Mouse (Mus musculus): ENCODE data around the gene Vps53. TPM values are rescaled to one million over a fixed set of nuclear protein-coding genes. Genes with fewer than 3 reads are reported as not detected.

The Vps53 gene
- polyA plus RNA-seq, 1 experiment: not detected

DNA sequence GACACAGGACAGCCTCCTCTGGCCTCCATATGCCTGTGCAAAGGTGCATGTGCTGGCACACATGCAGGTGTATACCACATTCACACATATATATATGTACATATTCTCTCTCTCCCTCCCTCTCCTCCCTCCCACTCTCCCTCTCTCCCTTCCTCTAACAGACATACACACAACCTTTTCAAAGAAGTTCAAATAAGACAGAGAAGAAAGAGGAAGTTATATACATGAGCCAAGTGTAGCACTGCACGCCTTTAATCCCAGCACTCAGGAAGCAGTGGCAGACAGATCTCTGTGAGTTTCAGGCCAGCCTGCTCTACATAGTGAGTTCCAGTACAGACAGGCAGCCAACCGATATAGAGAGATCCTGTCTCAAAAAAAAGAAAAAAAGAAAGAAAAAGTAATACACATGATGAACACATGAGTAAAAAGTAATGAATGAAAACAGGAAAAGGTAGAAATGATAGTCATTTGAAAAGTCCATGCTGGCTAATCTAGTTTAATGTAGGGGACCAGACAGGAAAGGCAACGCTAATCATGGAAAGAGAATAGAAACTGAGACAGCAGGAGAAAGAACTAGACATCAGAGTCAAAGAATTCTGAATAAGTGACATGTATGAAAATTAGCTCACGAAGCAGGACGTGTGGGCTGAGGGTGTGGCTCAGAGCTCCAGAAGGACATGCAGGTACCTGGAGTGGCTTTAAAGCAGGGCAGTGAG is 26.1 kb downstream of the Vps53 start:
- WGBS: 90% methylated on average over 5 of the region's 5 CpGs

DNA sequence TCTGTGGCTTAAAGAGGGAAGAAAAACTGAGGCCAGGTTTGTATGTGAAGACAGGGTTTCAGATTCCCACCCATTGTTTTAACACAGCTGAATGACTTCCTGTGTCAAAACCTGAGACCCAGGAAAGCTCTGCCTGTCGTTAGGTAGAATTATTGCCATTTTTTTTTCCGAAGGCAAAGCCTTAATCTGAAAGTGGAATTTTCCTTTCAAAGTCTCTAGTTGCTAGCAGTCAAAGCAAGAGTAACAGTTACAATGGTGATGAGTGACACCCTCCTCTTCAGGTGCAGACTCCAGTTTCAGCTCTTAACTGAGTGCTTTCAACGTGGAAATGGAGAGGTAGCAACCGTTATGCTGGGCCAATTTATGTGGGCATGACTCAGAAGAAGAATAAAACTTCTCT is 28.5 kb downstream of the Vps53 start:
- H3K27ac ChIP-seq (ENCODE audit: insufficient read depth, low read depth, low read length): peak overlapping the region; percentile 40; the same call in 1 of the 2 replicates
- WGBS: 53% methylated on average over 4 of the region's 4 CpGs

More for the DNA sequence above, 26.1 kb downstream of the Vps53 start:
- TF ChIP-seq POLR2A (IDR thresholded peaks at IDR 0.05; ENCODE audit: insufficient read depth, low read depth, low read length) (no peak), CTCF (IDR thresholded peaks at IDR 0.05; ENCODE audit: insufficient read depth, low read depth, low read length) (no peak)
- Histone ChIP-seq H3K4me3 (ENCODE audit: insufficient read depth, low read depth, low read length) (no peak overlapping the region), H3K27ac (ENCODE audit: insufficient read depth, low read depth, low read length) (no peak overlapping the region), H3K4me1 (ENCODE audit: control insufficient read depth, insufficient read depth, low read length) (peaks cover 5% of the 10 kb centered on the region)

DNA sequence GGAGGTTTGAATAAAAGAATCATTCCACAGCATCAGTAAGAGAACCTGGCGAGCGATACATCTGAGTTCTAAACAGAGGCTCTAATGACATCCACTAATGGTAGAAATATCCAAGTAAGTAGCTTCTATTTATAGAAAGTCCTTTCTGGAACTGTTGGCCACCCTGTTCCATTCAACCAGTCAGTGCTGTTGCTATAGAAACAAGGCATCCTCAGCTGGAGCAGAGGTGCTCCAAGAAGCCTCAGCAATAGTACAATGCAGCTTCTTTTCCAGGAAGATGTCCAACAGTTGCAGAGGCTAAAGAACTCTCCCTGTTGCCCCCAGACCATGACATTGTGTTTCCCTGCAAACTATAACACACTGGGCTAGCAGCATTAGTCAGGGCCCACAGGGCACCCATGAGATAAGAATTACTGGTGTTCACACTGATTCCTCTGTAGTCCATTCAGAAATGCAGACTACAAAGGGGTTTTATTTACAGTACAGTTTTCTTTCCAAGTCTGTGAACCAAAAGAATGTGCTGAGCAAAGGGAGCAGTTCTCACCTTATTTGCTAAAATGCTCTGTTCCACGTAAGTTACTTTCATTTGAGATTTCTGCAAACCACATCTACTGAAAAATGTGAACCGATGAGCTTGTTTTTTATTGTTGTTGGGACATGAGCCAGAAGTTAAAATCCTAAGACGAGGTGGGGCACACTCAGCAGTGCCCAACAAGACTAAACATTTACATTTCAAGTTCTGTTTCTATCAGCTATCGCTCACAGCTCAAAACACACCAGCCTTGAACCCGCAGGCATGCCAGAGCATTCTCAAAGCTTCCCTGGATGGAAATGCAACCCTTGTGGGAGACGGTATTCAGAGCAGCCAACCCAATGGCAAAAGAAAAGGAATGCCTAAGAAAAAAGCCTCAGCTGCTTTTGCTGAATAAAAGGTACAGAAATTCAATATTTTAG is 31.1 kb downstream of the Vps53 start:
- peaks cover 13% of the 10 kb centered on the region for H3K4me1 ChIP-seq (ENCODE audit: control insufficient read depth, insufficient read depth, low read length)
- no peak overlapping the region for H3K4me3 ChIP-seq (ENCODE audit: insufficient read depth, low read depth, low read length)
- TF ChIP-seq CTCF (IDR thresholded peaks at IDR 0.05; ENCODE audit: insufficient read depth, low read depth, low read length): no peak
- H3K27ac ChIP-seq (ENCODE audit: insufficient read depth, low read depth, low read length): peak overlapping the region; percentile 52
- 25% methylated on average over 8 of the region's 8 CpGs for WGBS

More for the DNA sequence above, 28.5 kb downstream of the Vps53 start:
- Histone ChIP-seq H3K4me1 (ENCODE audit: control insufficient read depth, insufficient read depth, low read length) (peaks cover 9% of the 10 kb centered on the region), H3K4me3 (ENCODE audit: insufficient read depth, low read depth, low read length) (no peak overlapping the region)
- TF ChIP-seq CTCF (IDR thresholded peaks at IDR 0.05; ENCODE audit: insufficient read depth, low read depth, low read length): no peak
- TF ChIP-seq POLR2A (IDR thresholded peaks at IDR 0.05; ENCODE audit: insufficient read depth, low read depth, low read length): no peak

DNA sequence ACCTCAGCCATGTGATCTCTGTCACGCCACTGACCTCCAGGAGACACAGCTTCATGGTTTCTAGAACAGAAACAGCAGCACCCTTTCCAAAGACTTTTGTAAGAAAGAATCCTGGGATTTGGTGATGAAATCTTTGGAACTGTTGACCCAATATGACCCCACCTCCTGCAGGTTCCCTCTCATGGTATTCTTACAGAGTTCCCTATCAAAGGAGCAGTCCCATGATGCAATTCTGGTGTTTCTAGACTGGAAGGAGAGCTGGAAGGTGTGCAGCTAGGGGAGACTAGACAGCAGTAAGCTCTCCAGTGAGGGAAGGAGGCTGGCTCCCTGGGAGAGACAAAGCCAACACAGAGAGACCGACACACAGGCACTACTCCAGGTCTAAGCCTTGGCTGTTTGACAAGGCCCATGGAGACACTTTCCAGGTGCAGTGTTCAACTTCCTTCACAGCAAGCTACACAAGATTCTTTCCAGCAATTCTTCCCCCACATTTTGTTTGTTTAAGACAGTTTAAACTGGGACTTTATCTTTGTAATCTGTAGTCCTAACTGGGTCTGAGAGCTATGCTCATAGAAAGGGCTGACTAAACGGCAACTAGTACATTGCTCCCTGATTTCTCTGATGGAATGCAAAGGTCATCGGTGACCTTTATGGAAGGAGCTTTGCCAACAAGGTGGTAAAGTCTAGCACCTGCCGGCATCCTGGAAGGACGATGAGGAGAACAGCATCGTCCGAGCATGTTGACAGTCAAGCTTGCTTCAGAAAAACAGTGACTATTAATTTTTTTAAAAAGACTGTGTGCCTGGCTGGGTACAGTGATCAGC is 33.0 kb downstream of the Vps53 start:
- 88% methylated on average over 8 of the region's 8 CpGs for WGBS
- TF ChIP-seq CTCF (IDR thresholded peaks at IDR 0.05; ENCODE audit: insufficient read depth, low read depth, low read length): no peak
- no peak for TF ChIP-seq POLR2A (IDR thresholded peaks at IDR 0.05; ENCODE audit: insufficient read depth, low read depth, low read length)
- H3K27ac ChIP-seq (ENCODE audit: insufficient read depth, low read depth, low read length): no peak overlapping the region

DNA sequence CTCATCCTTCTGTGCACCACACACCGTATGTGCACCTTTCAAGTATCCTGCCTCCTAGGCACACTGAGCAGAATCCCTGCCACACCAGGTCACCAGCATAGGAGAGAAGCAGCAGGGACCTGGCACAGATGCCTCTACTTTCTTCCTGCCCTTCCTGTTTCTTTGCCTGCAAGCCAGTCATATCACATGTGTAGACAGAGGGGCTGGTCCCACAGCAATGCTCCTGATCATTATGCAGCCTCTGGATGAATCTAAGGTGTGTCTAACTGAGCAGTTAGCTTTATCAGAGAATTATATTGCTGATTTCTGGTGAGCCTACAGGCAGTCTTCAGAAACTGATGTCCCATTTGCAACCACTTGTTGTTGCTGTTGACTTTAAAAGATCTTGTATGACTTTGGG is 34.3 kb downstream of the Vps53 start:
- H3K27ac ChIP-seq (ENCODE audit: insufficient read depth, low read depth, low read length): no peak overlapping the region
- peaks cover 13% of the 10 kb centered on the region for H3K4me1 ChIP-seq (ENCODE audit: control insufficient read depth, insufficient read depth, low read length)
- 92% methylated on average over 1 of the region's 1 CpGs for WGBS
- no peak overlapping the region for H3K4me3 ChIP-seq (ENCODE audit: insufficient read depth, low read depth, low read length)
- no peak for TF ChIP-seq CTCF (IDR thresholded peaks at IDR 0.05; ENCODE audit: insufficient read depth, low read depth, low read length)
- no peak for TF ChIP-seq POLR2A (IDR thresholded peaks at IDR 0.05; ENCODE audit: insufficient read depth, low read depth, low read length)

More for the DNA sequence above, 33.0 kb downstream of the Vps53 start:
- Histone ChIP-seq H3K4me1 (ENCODE audit: control insufficient read depth, insufficient read depth, low read length) (peaks cover 13% of the 10 kb centered on the region), H3K4me3 (ENCODE audit: insufficient read depth, low read depth, low read length) (no peak overlapping the region)

DNA sequence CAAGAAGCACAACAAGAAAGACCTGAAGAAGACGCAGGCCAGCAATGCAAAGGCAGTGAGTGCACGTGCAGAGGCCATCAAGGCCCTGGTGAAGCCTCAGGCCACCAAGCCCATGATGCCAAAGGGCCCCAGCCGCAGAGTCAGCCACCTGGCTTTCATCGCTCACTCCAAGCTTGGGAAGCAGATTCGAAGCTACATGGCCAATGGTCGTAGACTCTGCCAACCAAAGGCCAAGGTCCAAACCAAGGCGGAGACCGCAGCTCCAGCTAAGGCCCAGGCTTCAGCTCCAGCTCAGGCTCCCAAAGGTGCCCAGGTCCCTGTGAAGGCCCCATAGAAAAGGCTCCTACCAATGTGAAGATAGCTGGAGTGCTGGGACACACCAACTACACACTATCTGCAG is 35.1 kb downstream of the Vps53 start:
- 95% methylated on average over 8 of the region's 8 CpGs for WGBS
- TF ChIP-seq POLR2A (IDR thresholded peaks at IDR 0.05; ENCODE audit: insufficient read depth, low read depth, low read length): no peak
- TF ChIP-seq CTCF (IDR thresholded peaks at IDR 0.05; ENCODE audit: insufficient read depth, low read depth, low read length): no peak

DNA sequence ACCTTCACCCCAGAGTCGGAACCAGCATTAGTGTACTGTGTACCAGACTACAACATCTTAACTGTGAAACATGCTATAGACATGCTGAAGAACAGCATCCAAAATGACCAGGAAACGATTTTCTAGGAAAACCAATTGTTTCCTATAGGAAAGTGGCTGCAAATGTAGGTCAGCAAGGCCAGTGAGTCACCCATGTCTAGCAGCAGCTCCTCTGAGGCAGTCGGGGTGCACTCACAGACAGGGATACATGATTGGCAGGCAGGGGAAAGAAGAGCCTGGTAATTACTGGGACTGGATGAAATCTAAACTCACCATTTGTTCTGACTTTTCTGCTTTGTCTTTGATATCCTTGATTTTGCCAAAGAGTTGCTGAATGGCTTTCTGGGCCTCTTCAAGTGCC is 41.5 kb downstream of the Vps53 start:
- Histone ChIP-seq H3K4me1 (ENCODE audit: control insufficient read depth, insufficient read depth, low read length) (0 out of 2 replicates have a peak, but pooled peaks cover 2% of the 10 kb centered on the region), H3K4me3 (ENCODE audit: insufficient read depth, low read depth, low read length) (no peak overlapping the region), H3K27ac (ENCODE audit: insufficient read depth, low read depth, low read length) (no peak overlapping the region)
- TF ChIP-seq POLR2A (IDR thresholded peaks at IDR 0.05; ENCODE audit: insufficient read depth, low read depth, low read length): no peak
- TF ChIP-seq CTCF (IDR thresholded peaks at IDR 0.05; ENCODE audit: insufficient read depth, low read depth, low read length): no peak
- WGBS: 63% methylated on average over 3 of the region's 3 CpGs

More for the DNA sequence above, 35.1 kb downstream of the Vps53 start:
- H3K27ac ChIP-seq (ENCODE audit: insufficient read depth, low read depth, low read length): no peak overlapping the region
- H3K4me1 ChIP-seq (ENCODE audit: control insufficient read depth, insufficient read depth, low read length): peaks cover 13% of the 10 kb centered on the region
- H3K4me3 ChIP-seq (ENCODE audit: insufficient read depth, low read depth, low read length): no peak overlapping the region

DNA sequence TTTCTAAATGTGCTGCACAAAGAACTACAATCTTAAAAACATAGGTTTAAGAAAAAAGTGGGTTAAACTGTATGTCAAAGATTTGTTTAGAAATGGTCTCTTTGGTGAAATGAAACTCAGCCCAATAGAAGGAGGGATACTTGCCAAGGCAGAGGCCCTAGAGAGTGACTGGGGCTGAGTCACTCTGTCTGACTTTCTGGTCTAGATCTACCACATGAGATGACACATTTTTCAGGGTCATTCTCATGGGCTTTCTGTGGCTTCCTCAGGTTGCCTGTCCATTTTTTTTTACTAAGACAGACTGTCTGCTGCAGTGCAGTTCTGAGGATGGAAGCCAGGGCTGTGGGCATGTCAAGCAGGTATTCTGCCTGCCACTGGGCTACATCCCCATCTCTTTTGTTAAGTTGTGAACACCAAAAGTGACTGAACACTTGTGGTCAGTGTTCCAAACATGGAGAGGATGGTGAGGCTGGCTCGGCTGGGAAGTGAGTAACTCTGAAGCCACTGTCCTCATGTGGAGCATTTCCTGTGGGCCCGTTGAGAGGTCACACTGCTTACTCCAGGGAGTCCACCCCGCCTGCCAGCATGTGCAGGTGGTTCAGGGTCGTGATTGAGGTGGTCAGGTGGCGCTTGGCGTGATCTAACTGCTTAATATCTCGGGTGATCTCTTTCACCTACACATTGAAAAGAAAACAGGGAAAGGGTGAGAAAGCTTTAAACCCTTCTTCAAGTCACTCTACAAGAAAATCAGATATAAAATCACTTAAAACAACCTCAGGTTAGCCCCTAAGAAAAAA is 43.6 kb downstream of the Vps53 start:
- no peak overlapping the region for H3K4me3 ChIP-seq (ENCODE audit: insufficient read depth, low read depth, low read length)
- 88% methylated on average over 7 of the region's 7 CpGs for WGBS
- TF ChIP-seq POLR2A (IDR thresholded peaks at IDR 0.05; ENCODE audit: insufficient read depth, low read depth, low read length): no peak
- no peak for TF ChIP-seq CTCF (IDR thresholded peaks at IDR 0.05; ENCODE audit: insufficient read depth, low read depth, low read length)
- H3K4me1 ChIP-seq (ENCODE audit: control insufficient read depth, insufficient read depth, low read length): 0 out of 2 replicates have a peak, but pooled peaks cover 2% of the 10 kb centered on the region
- no peak overlapping the region for H3K27ac ChIP-seq (ENCODE audit: insufficient read depth, low read depth, low read length)
